Mouse (Mus musculus) embryo, embryonic 11 days (tissue): ENCODE data around the gene Appbp2.

Experiments
- DNase-seq: peaks from one replicate; pipeline ENCODE4 v3.0.0-alpha.2; 2015

The Appbp2 gene

GRCm38 (mm10) chr11:85234990-85235841 lies at the start of gene Appbp2:
Gene Appbp2 (minus strand): TSS chr11:85235130.
- DNase-seq: peak; percentile 97

GRCm38 (mm10) chr11:85281219-85281878 lies 46.4 kb upstream of the Appbp2 start:
- no peak for DNase-seq

GRCm38 (mm10) chr11:85278175-85278574 lies 43.2 kb upstream of the Appbp2 start:
- no peak for DNase-seq

- DNase-seq: no peak
Observed at GRCm38 (mm10) chr11:85277609-85278008, 42.7 kb upstream of the Appbp2 start.

- no peak for DNase-seq
Observed at GRCm38 (mm10) chr11:85275151-85275550, 40.2 kb upstream of the Appbp2 start.

GRCm38 (mm10) chr11:85273299-85273698 lies 38.4 kb upstream of the Appbp2 start:
- no peak for DNase-seq

- peak; percentile 46 for DNase-seq
Observed at GRCm38 (mm10) chr11:85270631-85271030, 35.7 kb upstream of the Appbp2 start.

- DNase-seq: no peak
Observed at GRCm38 (mm10) chr11:85267393-85267792, 32.5 kb upstream of the Appbp2 start.

- DNase-seq: no peak
Observed at GRCm38 (mm10) chr11:85264635-85265034, 29.7 kb upstream of the Appbp2 start.

- DNase-seq: peak; percentile 84
Observed at GRCm38 (mm10) chr11:85261192-85261591, 26.3 kb upstream of the Appbp2 start.

GRCm38 (mm10) chr11:85258966-85259365 lies 24.0 kb upstream of the Appbp2 start:
- no peak for DNase-seq

GRCm38 (mm10) chr11:85255471-85256027 lies 20.6 kb upstream of the Appbp2 start:
- no peak for DNase-seq

GRCm38 (mm10) chr11:85253641-85254040 lies 18.7 kb upstream of the Appbp2 start:
- DNase-seq: no peak

GRCm38 (mm10) chr11:85253006-85253405 lies 18.1 kb upstream of the Appbp2 start:
- DNase-seq: no peak

- DNase-seq: no peak
Observed at GRCm38 (mm10) chr11:85251955-85252354, 17.0 kb upstream of the Appbp2 start.

- DNase-seq: no peak
Observed at GRCm38 (mm10) chr11:85250467-85250866, 15.5 kb upstream of the Appbp2 start.

GRCm38 (mm10) chr11:85249338-85249737 lies 14.4 kb upstream of the Appbp2 start:
- no peak for DNase-seq

- DNase-seq: no peak
Observed at GRCm38 (mm10) chr11:85248151-85248550, 13.2 kb upstream of the Appbp2 start.

- no peak for DNase-seq
Observed at GRCm38 (mm10) chr11:85241226-85241625, 6.3 kb upstream of the Appbp2 start.

- no peak for DNase-seq
Observed at GRCm38 (mm10) chr11:85240211-85240610, 5.3 kb upstream of the Appbp2 start.

GRCm38 (mm10) chr11:85234363-85234989 lies 454 bp downstream of the Appbp2 start:
- DNase-seq: peak; percentile 89

GRCm38 (mm10) chr11:85233676-85234210 lies 1.2 kb downstream of the Appbp2 start:
- DNase-seq: peak; percentile 9

GRCm38 (mm10) chr11:85223248-85223647 lies 11.7 kb downstream of the Appbp2 start:
- no peak for DNase-seq
